Mouse (Mus musculus): ENCODE measurements around the gene Gm10226. TPM values are rescaled to one million over a fixed set of nuclear protein-coding genes. Genes with fewer than 3 reads are reported as not detected.

Gene Gm10226
- total RNA-seq, 2 experiments from 2014 or later: 2.9 TPM; not detected in 1

Other genes starting within 250 kb of the Gm10226 start
- gene Zfp51, start 241.5 kb upstream of the Gm10226 start, total RNA-seq (2021): 1 to 10 TPM; 6.8 to 7.4 TPM
- gene Zfp53, start 202.9 kb upstream of the Gm10226 start, total RNA-seq (2021): 1 to 10 TPM; 1.7 to 2.6 TPM
- gene Zfp52, start 156.3 kb upstream of the Gm10226 start, total RNA-seq (2021): 1 to 10 TPM; 5.4 to 6.4 TPM
- 1 to 10 TPM; 3.1 to 3.8 TPM for gene Zfp948, start 124.9 kb upstream of the Gm10226 start, total RNA-seq (2021)
- gene Zfp983, start 41.2 kb upstream of the Gm10226 start, total RNA-seq (2021): 1 to 10 TPM; 2.1 to 2.4 TPM
- gene Zfp760, start 15.9 kb downstream of the Gm10226 start, total RNA-seq (2021): 1 to 10 TPM; 2.1 TPM
- 1 to 10 TPM; 5.7 to 7.4 TPM for gene Zfp229, start 38.9 kb downstream of the Gm10226 start, total RNA-seq (2021)
- 1 to 10 TPM; 1.0 to 1.1 TPM for gene Zfp820, start 153.9 kb downstream of the Gm10226 start, total RNA-seq (2021)
- under 1 TPM; 0.68 to 0.97 TPM for gene Zfp995, start 218.1 kb downstream of the Gm10226 start, total RNA-seq (2021)